Mouse (Mus musculus) urinary bladder, postnatal 10 days (tissue): ENCODE measurements around the gene Fli1.

Source experiments
- DNase-seq: peaks from one replicate; pipeline ENCODE4 v3.0.0; 2022; ENCODE audit warnings: low spot score

Gene Fli1

DNA sequence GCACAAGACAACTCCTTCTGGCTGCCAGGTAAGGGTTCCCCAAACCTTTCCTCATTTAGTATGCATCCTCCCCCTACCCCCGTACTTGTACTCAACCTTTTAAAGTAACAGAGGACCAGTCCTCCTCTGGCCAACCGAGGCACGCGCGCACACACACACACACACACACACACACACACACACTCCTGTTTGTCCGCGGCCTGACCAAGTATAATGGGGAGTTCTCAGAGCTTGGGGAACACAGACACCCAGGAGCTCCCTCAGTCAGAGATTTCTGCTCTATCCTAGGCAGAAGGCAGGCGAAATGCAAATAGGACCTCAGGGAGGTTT lies 134.0 kb downstream of the Fli1 start:
- no peak for DNase-seq

DNA sequence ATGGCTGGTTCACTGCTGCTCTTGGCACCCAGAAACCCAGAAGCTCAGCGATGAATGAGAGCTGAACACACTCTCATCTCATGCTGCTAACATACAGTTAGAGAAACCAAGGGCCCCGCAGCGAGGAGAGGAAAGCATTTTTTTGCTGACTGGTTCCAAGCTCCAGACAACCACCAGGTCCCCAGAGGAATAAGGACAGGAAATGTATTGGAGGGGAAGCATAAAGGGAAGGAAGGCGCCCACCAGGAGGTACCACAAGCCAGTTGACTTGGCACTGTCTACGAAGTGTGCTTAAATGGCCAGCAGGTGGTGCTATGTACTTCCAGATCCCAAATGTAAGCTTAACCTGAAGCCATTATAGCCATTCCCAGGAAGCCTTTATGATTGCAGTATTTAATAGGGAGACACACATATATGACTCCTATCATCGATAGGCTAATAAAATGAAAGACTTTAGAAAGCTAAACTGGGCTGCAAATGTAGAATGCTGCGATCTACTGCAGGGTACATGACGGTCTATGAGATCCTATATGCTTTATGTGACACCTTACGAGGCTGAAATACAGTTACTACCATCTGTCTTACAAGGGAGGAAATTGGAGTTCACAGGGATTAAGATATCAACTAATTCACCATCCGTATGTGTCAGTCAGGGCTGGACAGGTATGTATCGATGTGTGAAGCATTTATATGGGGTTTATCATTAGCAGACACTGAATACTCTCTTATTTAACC lies 137.3 kb downstream of the Fli1 start:
- DNase-seq: no peak

DNA sequence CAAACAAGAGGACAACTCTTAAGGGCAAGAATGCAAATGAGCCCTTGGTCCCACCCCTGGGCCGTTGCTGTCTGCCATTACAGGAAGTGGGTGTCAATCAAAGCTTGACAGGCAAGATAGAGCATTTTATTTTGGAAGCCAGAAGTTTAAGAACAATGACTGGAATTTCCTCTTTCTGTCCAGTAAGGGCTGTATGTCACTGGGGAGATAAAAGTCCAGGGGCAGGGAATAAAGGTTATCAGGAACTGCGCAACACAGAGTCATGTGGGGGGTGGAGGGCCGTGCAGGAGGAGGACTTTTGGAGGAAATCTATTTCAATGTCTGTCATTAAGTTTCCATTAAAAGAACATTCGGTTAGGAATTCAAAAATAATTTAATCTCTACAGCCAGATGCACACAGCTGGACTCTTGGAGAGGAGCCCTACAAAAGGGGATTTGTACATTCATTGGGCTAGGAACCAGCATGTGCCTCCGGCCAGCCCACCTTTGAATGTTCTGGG lies 141.9 kb downstream of the Fli1 start:
- DNase-seq: no peak

DNA sequence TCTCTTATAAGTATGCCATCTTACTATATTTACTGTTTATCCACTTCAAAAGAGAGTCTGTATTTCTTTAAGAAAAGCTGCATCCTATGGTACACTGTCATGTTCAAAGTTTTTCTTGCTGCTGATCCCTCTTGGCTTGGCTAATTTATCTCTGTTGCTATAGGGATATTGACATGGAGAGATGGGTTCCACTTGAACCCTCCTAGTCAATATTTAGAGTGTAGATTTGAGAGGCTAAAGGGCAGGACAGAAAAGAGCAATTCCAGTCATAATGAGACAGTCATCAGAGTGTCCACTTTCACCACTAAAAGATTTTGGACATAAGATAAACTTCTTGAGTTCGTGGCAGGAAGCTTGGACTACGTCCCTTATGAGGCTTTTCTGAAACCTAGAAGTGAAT lies 142.4 kb downstream of the Fli1 start:
- DNase-seq: no peak

DNA sequence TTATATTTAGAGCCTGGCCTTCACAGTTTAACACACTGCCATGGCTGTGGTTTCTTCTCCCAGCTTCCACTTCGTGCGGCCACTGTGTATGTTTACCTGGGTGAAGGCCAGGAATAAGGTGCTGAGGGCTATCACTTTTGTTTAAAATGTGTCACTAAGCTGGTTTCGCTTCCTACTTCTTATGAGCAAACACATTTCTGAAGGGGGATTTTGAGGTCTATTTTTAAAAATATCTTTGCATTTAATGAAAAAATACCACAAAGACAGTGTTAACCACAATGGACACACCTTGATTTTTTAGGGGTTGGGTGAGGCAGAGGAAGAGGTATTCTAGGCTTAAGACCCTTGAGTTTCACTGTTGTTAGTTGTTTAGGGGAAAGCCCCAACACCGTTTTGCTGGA lies 147.9 kb downstream of the Fli1 start:
- no peak for DNase-seq

DNA sequence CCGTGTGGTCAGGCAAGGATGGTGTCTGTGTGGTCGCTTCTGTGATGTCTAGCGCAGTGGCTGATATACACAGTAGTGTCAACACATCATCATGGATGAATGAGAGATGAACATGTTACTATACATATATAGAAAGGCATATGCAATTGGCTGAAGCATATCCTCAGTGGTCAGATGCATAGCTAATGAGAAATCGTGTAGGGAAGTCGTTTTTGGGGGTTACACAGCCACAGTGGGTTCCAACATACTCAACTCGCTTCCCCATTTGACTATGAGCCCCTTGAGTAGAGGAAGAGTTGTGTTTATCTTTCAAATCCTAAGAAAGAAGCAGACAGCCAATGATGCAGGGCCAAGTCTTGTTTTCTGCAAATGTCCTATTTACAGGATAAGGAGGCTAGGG lies 149.9 kb downstream of the Fli1 start:
- DNase-seq: no peak

DNA sequence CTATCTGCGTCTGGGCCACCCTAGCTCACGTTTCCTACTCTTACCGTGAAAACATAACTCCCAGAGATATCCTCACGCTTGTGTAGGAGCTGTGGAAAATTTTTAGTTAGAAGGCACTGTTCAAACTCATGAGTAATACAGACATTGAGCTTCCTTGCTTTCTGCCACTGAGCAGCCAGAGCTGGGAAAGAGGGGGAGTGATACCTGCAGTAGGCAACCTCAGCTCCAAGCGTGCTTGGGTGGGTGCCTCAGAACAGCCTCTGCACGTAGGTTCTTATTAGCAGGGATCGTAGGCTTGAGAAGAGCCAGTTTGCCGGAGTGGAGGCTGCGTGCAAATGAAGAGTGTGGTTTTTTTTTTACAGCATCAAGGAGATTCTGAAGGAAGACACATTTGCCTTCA lies 151.0 kb downstream of the Fli1 start:
- no peak for DNase-seq

DNA sequence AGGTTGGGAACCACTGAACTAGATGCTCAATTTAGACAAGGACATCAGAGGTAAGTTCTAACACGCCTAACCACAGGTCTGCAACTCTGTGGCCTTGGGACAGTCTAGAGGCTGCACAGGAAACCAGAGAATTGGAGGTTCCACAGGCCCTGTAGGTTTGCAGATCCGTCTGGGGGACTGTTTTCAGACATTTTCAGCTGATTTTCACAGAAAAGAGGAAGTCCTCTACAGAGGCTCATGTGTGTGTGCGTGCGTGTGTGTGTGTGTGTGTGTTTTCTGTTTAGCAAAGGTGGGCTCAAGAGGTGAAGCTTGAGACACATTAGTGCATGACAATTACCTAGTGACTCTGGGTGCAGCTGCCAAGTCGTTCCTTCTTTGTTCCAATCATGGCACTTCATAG lies 151.6 kb downstream of the Fli1 start:
- DNase-seq: no peak

DNA sequence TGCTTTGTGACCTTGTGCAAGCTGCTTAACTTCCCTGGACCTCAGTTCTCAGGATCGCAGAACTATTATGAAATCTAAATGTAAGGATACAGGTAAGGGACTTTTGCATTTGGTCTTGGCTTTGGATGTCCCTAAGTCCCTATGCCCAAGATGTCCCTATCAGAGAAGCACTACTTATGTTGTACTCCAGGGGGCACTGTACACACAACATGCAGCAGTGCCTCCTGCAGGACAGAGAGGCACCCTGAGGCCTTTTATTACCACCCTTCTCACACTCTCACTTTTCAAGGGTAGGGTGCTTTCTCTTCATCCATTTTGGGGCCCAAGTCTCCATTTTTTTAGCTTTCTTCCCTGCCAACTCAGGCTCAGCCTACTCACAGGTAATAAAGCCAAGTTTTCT lies 154.5 kb downstream of the Fli1 start:
- DNase-seq: no peak

DNA sequence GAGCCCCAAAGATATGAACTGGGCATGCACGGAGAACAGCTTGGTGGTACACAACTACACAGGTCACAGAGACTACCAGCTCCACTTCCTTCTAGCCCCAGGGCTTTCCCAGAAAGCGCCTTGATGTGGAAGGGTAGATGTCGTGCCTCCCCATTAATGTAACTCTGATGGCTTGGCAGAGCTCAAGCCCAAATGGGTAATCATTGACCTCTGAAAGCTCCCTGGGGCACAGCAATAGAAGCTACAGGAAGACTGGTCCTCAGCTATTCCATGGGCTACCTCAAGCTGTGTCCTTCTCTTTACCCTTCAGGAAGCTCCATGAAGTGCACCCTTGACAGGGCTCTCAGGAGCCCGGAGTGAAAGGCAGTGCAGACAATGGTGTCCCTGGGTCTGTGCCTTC lies 157.8 kb downstream of the Fli1 start:
- no peak for DNase-seq

DNA sequence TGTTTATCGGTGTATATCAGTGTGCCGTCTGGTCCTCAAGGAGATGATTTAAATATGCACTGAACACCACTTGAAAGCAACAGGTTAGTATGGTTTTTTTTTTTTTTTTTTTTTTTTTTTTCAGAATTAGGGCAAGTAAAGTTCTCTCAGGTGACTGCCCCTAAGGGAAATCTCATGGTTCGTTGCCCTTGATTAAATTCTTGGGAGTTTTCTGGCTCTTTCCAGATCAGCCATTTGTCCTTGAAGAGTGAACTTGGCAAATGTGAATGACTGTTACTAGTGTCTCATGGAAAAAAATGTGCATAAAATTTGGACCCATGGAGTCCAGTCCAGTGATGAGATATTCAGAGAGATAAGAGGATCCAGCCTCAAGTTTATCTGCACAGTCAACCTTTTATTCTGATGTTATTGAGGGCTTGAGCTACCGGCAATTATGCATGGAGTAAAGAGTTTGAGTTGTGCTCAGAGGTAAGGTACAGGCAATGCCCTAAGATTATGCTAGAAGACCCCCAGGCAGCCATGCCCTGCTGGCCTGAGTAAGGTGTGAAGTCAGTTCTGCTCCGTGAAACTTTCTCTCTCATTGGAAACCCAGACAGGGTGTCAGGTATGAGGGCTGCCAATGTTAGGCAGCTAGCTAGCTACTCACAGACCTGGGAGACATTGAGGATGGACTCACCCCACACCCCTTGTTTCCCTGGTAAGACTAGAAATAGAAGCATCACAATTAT lies 165.6 kb downstream of the Fli1 start:
- DNase-seq: no peak

DNA sequence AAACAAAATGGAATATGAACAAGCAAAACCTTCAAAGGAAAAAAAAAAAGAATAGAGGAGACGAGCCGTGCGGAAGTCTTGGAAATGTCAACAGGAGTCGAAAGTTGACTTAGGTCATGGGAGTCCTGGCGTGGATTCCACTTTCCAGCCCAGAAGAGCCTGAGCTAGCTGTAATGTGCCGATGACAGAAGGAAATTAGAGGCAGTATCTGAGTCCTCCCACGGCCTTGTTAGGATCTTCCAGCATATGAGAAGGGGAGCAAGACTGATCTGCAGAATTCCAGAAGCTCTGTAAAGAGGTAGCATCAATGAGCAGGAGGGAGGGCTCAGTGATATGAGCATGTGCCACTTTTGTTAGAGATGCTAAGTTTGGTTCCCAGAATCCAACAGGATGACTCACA lies 166.6 kb downstream of the Fli1 start:
- DNase-seq: no peak

DNA sequence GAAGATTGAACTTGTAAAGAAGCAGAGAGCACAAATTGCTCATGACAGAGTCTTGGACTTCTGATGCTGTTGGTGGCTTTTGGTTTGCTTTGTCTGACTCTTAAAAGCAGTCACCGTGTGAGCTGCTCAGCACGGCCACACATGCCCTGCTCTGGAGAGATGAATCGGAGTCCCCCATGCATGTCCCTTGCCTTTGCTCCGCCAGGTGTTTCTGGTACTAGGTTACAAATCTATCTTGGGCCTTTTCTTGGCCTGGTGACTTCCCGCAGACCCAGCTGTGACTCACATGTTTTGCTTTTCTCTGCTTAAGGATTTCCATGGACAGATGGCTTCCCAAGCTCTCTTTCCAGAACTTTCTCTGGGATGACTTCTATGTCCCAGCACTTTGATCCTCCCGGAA lies 169.0 kb downstream of the Fli1 start:
- no peak for DNase-seq
